Mouse (Mus musculus): Measurements from ENCODE around the gene Tbpl2. TPM values are rescaled to one million over a fixed set of nuclear protein-coding genes. Genes with fewer than 3 reads are reported as not detected.
A peak's percentile ranks its signal among the peaks of the same experiment; 100 is the strongest.

Tbpl2 gene
- not detected in 2 replicates for polyA plus RNA-seq (2014; fragmentation: Nextera tagmentation; extraction: Ambion mirVana)

DNA sequence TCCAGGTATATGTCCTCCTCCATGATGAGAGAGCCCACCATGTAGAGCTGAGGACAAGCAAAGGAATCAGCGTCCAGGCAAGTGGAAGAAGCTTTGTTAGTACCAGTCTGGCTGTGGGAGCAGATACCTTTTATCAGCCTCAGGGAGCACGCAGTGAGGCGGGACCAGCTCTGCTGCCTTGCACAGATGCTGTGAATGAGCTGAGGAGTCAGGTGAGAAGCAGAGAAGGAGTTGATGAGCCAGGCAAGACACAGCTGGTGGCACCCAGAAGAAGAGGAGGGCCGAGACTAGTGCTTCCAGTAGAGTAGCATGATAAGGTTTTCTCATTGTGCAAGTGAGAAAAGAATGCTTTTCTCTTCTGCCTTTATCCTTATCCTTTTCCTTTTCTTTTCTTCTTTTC is at the start of gene Tbpl2:
Gene Tbpl2 (minus strand): TSS at position 101 of the 400 bp plus-strand sequence.
- Histone ChIP-seq H3K4me1 (ENCODE audit: control insufficient read depth, insufficient read depth, low read length) (no peaks in the 10 kb centered on the region), H3K4me2 (ENCODE audit: low read depth, low read length) (no peak within 1 kb of the TSS), H3K27ac (replicated peaks; ENCODE audit: low read depth, low read length) (no peak within 1 kb of the TSS), H3K9me3 (replicated peaks; ENCODE audit: control insufficient read depth, low read length) (no peaks in the 10 kb centered on the region), H3K4me3 (ENCODE audit: low read depth, low read length) (no peak within 1 kb of the TSS), H3K36me3 (replicated peaks; ENCODE audit: control insufficient read depth, insufficient read depth, low read depth, low read length) (no peaks in the 10 kb centered on the region), H3K9ac (replicated peaks; ENCODE audit: low read length) (no peak within 1 kb of the TSS), H3K27me3 (ENCODE audit: control insufficient read depth, insufficient read depth, low read length) (no peaks in the 10 kb centered on the region)
- no peak for ATAC-seq (replicated peaks; ENCODE audit: insufficient number of reproducible peaks, low FRiP score, low TSS enrichment, low read depth)
- no peak for DNase-seq (ENCODE audit: low spot score)
- 77% methylated on average over 4 of the region's 4 CpGs for WGBS

DNA sequence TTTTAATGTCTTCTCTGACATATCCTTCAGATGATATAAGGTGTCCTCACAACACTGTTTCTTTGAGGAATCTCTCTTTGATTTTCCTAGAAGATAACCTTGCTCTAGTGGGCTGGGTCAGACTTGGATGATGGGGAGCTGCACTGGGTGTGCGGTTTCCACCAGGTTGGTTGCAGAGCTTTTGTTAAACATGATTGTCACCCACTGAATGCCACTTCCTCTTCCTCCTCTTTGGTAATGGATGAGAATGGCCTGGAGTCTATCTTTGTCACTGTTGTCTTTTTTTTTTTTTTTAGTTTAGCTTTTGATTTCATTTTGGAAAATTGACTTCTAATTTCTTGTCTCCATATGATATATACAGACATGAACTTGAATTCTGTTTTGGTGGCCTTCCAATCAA is 38.0 kb upstream of the Tbpl2 start:
- ATAC-seq (replicated peaks; ENCODE audit: insufficient number of reproducible peaks, low FRiP score, low TSS enrichment, low read depth) = no peak
- H3K36me3 ChIP-seq (replicated peaks; ENCODE audit: control insufficient read depth, insufficient read depth, low read depth, low read length) = no peaks in the 10 kb centered on the region
- WGBS = 90% methylated on average over 1 of the region's 1 CpGs
- H3K9ac ChIP-seq (replicated peaks; ENCODE audit: low read length) = no peak overlapping the region
- H3K4me2 ChIP-seq (ENCODE audit: low read depth, low read length) = no peak overlapping the region
- no peaks in the 10 kb centered on the region for H3K4me1 ChIP-seq (ENCODE audit: control insufficient read depth, insufficient read depth, low read length)
- H3K27ac ChIP-seq (replicated peaks; ENCODE audit: low read depth, low read length) = no peak overlapping the region
- no peaks in the 10 kb centered on the region for H3K9me3 ChIP-seq (replicated peaks; ENCODE audit: control insufficient read depth, low read length)
- DNase-seq (ENCODE audit: low spot score) = no peak
- no peak overlapping the region for H3K4me3 ChIP-seq (ENCODE audit: low read depth, low read length)
- no peaks in the 10 kb centered on the region for H3K27me3 ChIP-seq (ENCODE audit: control insufficient read depth, insufficient read depth, low read length)

DNA sequence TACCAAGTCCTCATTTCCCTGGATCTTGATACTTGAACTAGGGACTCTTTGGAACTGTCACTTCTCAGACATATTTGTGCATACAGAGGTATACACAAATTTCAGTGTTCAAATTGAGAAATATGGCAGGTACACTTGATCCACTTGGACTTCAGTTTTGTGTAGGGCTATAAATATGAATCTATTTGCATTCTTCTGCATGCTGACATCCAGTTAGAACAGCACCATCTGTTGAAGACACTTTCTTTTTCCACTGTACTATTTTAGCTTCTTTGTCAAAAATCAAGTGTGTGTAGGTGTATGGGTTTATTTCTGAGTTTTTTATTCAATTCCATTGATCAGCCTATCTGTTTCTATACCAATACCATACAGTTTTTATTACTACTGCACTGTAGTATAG is 12.7 kb upstream of the Tbpl2 start:
- H3K4me1 ChIP-seq (ENCODE audit: control insufficient read depth, insufficient read depth, low read length) = no peaks in the 10 kb centered on the region
- no peak overlapping the region for H3K27ac ChIP-seq (replicated peaks; ENCODE audit: low read depth, low read length)
- DNase-seq (ENCODE audit: low spot score) (no peak), ATAC-seq (replicated peaks; ENCODE audit: insufficient number of reproducible peaks, low FRiP score, low TSS enrichment, low read depth) (no peak)
- no peaks in the 10 kb centered on the region for H3K36me3 ChIP-seq (replicated peaks; ENCODE audit: control insufficient read depth, insufficient read depth, low read depth, low read length)
- no peak overlapping the region for H3K4me3 ChIP-seq (ENCODE audit: low read depth, low read length)
- no peak overlapping the region for H3K9ac ChIP-seq (replicated peaks; ENCODE audit: low read length)
- H3K9me3 ChIP-seq (replicated peaks; ENCODE audit: control insufficient read depth, low read length) = no peaks in the 10 kb centered on the region
- no peak overlapping the region for H3K4me2 ChIP-seq (ENCODE audit: low read depth, low read length)
- H3K27me3 ChIP-seq (ENCODE audit: control insufficient read depth, insufficient read depth, low read length) = no peaks in the 10 kb centered on the region

DNA sequence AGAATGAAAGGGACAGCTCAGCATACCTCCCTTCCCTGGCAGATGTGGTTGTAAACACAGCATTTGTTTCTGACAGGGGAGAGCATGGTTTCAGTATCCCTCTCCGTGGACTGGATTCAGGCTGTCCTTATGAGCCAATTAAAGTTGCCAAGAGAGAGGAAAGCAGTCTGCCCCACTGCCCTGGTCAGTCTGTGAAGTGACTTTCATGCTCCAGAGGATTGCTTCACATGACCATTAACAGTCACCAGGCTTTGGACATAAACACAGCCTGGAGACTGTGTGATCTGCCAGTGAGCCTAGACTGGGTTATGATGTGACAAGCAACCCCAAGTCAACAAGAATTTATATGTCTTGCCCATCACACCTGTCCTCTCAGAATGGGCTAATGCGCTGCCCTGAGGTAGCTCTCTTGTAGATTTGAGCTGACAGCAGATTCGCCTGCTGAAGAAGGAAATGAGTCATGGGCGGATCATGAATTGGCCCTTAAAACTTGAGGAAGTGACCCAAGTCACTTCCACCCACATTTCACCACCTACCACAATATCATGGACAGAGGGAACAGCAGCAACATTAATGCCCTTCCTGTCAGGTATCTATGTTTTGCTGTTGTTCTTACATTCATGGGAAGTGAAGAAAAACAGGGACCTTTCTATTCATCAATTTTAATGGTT is 7.4 kb upstream of the Tbpl2 start:
- H3K36me3 ChIP-seq (replicated peaks; ENCODE audit: control insufficient read depth, insufficient read depth, low read depth, low read length) = no peaks in the 10 kb centered on the region
- no peaks in the 10 kb centered on the region for H3K9me3 ChIP-seq (replicated peaks; ENCODE audit: control insufficient read depth, low read length)
- no peak overlapping the region for H3K4me3 ChIP-seq (ENCODE audit: low read depth, low read length)
- no peaks in the 10 kb centered on the region for H3K4me1 ChIP-seq (ENCODE audit: control insufficient read depth, insufficient read depth, low read length)
- no peak overlapping the region for H3K4me2 ChIP-seq (ENCODE audit: low read depth, low read length)
- WGBS = 71% methylated on average over 4 of the region's 4 CpGs
- ATAC-seq (replicated peaks; ENCODE audit: insufficient number of reproducible peaks, low FRiP score, low TSS enrichment, low read depth) (no peak), DNase-seq (ENCODE audit: low spot score) (no peak)
- no peak overlapping the region for H3K9ac ChIP-seq (replicated peaks; ENCODE audit: low read length)
- no peak overlapping the region for H3K27ac ChIP-seq (replicated peaks; ENCODE audit: low read depth, low read length)
- H3K27me3 ChIP-seq (ENCODE audit: control insufficient read depth, insufficient read depth, low read length) = no peaks in the 10 kb centered on the region

DNA sequence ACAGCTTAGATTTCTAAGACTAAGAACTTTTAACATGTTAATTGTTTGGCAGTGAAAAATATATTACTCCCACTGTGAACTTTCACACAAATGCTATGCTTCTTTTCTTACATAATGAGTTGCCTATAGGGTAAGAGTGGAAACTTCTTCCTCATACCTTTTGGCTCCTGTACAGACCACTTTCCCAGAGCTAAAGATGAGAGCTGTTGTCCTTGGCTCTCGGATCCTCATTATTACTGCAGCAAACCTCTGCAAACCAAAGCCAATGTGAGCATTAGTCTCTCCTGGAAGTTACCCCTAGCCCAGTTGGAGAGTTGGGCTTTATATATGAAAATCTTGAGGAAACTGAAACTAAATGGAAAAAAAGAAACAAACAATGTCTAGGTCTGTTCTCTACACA is 5.5 kb downstream of the Tbpl2 start:
- ATAC-seq (replicated peaks; ENCODE audit: insufficient number of reproducible peaks, low FRiP score, low TSS enrichment, low read depth) = no peak
- Histone ChIP-seq H3K4me3 (ENCODE audit: low read depth, low read length) (no peak overlapping the region), H3K36me3 (replicated peaks; ENCODE audit: control insufficient read depth, insufficient read depth, low read depth, low read length) (no peaks in the 10 kb centered on the region), H3K4me2 (ENCODE audit: low read depth, low read length) (no peak overlapping the region), H3K9me3 (replicated peaks; ENCODE audit: control insufficient read depth, low read length) (no peaks in the 10 kb centered on the region), H3K4me1 (ENCODE audit: control insufficient read depth, insufficient read depth, low read length) (no peaks in the 10 kb centered on the region), H3K27me3 (ENCODE audit: control insufficient read depth, insufficient read depth, low read length) (no peaks in the 10 kb centered on the region), H3K9ac (replicated peaks; ENCODE audit: low read length) (no peak overlapping the region), H3K27ac (replicated peaks; ENCODE audit: low read depth, low read length) (no peak overlapping the region)
- no peak for DNase-seq (ENCODE audit: low spot score)
- 86% methylated on average over 1 of the region's 1 CpGs for WGBS

DNA sequence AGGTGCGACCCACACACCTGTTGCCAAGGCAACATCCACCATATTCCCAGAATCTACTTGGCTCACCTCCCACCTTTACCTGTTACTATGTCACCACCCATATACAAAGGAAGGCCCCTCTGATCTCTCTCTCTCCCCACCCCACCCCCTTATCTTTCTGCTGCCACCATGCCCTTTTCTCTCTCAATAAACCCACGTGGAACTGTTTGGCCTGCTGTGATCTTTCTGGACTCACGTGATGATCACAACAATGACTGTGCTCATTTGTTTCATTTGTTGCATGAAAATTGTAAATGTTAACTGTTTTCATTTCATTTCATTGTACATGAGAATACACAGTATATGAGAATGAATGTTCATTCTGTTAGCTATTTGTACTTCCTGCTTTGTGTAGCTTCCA is 45.9 kb downstream of the Tbpl2 start:
- Histone ChIP-seq H3K4me3 (ENCODE audit: low read depth, low read length) (no peak overlapping the region), H3K9me3 (replicated peaks; ENCODE audit: control insufficient read depth, low read length) (no peaks in the 10 kb centered on the region), H3K4me2 (ENCODE audit: low read depth, low read length) (no peak overlapping the region), H3K36me3 (replicated peaks; ENCODE audit: control insufficient read depth, insufficient read depth, low read depth, low read length) (no peaks in the 10 kb centered on the region), H3K4me1 (ENCODE audit: control insufficient read depth, insufficient read depth, low read length) (no peaks in the 10 kb centered on the region), H3K27ac (replicated peaks; ENCODE audit: low read depth, low read length) (no peak overlapping the region), H3K27me3 (ENCODE audit: control insufficient read depth, insufficient read depth, low read length) (no peaks in the 10 kb centered on the region), H3K9ac (replicated peaks; ENCODE audit: low read length) (no peak overlapping the region)
- 87% methylated on average over 3 of the region's 3 CpGs for WGBS
- ATAC-seq (replicated peaks; ENCODE audit: insufficient number of reproducible peaks, low FRiP score, low TSS enrichment, low read depth) (no peak), DNase-seq (ENCODE audit: low spot score) (no peak)

DNA sequence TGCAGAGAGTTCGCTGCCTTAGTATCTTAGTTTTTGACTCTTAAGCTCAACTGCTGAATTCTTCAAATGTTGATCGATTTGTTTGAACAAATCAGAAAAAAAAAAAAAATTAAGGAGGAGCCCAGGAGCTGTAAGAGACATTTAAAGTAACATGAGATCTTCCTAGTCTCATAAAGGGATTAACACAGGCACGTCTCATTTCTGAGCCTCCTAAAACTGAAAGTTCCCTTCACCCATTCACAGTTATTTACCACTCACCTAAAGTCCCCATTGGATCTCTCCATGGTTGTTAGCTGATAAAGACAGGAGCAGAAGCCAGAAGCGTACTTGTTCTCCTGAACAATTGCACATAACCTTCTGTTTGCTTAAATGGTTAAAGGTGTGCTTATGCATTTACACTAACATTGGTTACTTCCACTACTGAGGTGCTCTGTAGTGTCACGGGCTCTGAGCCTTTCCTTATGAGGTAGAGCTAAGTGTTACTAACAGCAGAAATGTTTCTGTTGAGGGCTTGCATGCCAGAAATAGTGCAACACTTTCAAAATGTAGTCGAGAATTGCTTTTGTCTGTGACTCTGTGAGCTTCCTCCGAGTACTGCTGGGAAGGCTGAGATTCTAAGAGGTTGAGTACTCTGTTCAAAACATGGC is 46.9 kb downstream of the Tbpl2 start, which contains the start of gene Hnmt:
Gene Hnmt (minus strand): TSS at position 51 of the 647 bp plus-strand sequence.
- WGBS = 52% methylated on average over 7 of the region's 7 CpGs
- no peak within 1 kb of the TSS for H3K27ac ChIP-seq (replicated peaks; ENCODE audit: low read depth, low read length)
- no peak for DNase-seq (ENCODE audit: low spot score)

DNA sequence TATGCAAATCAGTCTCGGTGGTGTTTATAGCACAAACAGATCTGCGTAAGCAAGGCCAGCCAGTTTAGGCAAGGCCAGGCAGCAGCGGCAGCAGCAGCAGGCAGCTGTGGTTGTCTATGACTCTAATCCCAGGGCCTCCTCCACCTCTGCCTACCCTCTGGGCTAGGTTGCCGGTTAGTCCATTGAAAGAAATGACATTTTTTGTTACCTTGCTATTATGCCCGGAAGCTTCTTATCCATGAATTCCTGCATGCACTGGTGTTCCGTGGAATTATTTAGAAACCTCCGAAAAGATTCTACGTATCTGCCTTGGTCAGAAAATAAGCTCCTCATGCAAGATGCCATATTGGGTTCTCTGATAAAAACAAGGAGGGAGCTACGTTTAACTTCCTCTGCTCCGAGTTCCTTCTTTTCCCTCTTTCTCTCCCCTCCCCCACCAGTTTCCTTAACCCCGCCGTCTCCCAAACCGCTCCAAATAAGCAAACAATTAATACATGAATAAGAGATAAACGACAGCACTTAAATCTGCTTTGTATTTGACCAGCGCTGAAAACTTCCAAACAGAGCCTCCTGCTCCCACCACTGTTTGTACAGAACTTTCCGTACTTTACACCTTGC is 47.8 kb downstream of the Tbpl2 start:
- WGBS = 9% methylated on average over 16 of the region's 16 CpGs
- Histone ChIP-seq H3K9ac (replicated peaks; ENCODE audit: low read length) (peak overlapping the region; percentile 32), H3K9me3 (replicated peaks; ENCODE audit: control insufficient read depth, low read length) (no peaks in the 10 kb centered on the region), H3K36me3 (replicated peaks; ENCODE audit: control insufficient read depth, insufficient read depth, low read depth, low read length) (no peaks in the 10 kb centered on the region), H3K4me1 (ENCODE audit: control insufficient read depth, insufficient read depth, low read length) (no peaks in the 10 kb centered on the region), H3K4me2 (ENCODE audit: low read depth, low read length) (peak overlapping the region; percentile 44), H3K27ac (replicated peaks; ENCODE audit: low read depth, low read length) (no peak overlapping the region), H3K4me3 (ENCODE audit: low read depth, low read length) (no peak overlapping the region; the same call in 1 of the 2 replicates), H3K27me3 (ENCODE audit: control insufficient read depth, insufficient read depth, low read length) (no peaks in the 10 kb centered on the region)
- DNase-seq (ENCODE audit: low spot score) = peak; percentile 40
- 0 out of 2 replicates have a peak, but pooled peaks have one; percentile 80 for ATAC-seq (replicated peaks; ENCODE audit: insufficient number of reproducible peaks, low FRiP score, low TSS enrichment, low read depth)

More for the DNA sequence above, 46.9 kb downstream of the Tbpl2 start, which contains the start of gene Hnmt:
- no peaks in the 10 kb centered on the region for H3K27me3 ChIP-seq (ENCODE audit: control insufficient read depth, insufficient read depth, low read length)
- H3K9me3 ChIP-seq (replicated peaks; ENCODE audit: control insufficient read depth, low read length) = no peaks in the 10 kb centered on the region
- no peak for ATAC-seq (replicated peaks; ENCODE audit: insufficient number of reproducible peaks, low FRiP score, low TSS enrichment, low read depth)
- H3K4me3 ChIP-seq (ENCODE audit: low read depth, low read length) = no peak within 1 kb of the TSS; the same call in 1 of the 2 replicates
- H3K9ac ChIP-seq (replicated peaks; ENCODE audit: low read length) = peak within 1 kb of the TSS; percentile 32
- H3K36me3 ChIP-seq (replicated peaks; ENCODE audit: control insufficient read depth, insufficient read depth, low read depth, low read length) = no peaks in the 10 kb centered on the region
- H3K4me2 ChIP-seq (ENCODE audit: low read depth, low read length) = peak within 1 kb of the TSS; percentile 44
- H3K4me1 ChIP-seq (ENCODE audit: control insufficient read depth, insufficient read depth, low read length) = no peaks in the 10 kb centered on the region

All from embryonic facial prominence, embryonic 11.5 days (tissue).